Mouse (Mus musculus): ENCODE data around the gene Atg4b. TPM values are rescaled to one million over a fixed set of nuclear protein-coding genes. Genes with fewer than 3 reads are reported as not detected.
"Not testable (repeated sequence)": the region's sequence is repeated elsewhere in the genome, so short reads cannot be mapped to it uniquely, and the experiment has no call there.

Gene Atg4b
- polyA plus RNA-seq, 1 experiment from 2014 or later = 80.3 TPM

DNA sequence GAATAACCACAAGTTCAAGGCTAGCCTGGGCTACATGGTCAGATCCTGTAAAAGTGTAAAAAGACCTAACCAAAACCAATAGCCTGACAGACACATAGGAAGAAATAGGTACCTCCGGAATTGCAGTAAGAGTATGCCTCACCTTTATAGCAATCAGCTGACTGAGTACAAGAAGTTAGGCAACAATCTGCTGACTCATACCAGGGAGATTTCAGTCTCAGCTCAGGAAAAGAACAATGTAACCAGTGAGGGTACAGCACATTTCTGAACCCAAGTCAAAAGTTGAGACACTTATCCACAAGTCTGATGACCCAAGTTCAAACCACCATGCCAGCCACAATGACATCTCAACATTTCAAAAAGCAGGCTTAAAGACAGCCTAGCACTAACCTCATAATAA, 2.8 kb upstream of the Atg4b start:
- H3K9me3 ChIP-seq (ENCODE audit: control insufficient read depth, low read length) = no peaks in the 10 kb centered on the region
- no peak overlapping the region for H3K9ac ChIP-seq (ENCODE audit: low read length)
- H3K4me1 ChIP-seq (replicated peaks; ENCODE audit: control insufficient read depth, insufficient read depth, low read length) = peaks cover 5% of the 10 kb centered on the region
- no peak overlapping the region for H3K4me2 ChIP-seq (ENCODE audit: low read depth, low read length)
- H3K36me3 ChIP-seq (ENCODE audit: control insufficient read depth, insufficient read depth, low read length) = peaks cover 18% of the 10 kb centered on the region
- 88% methylated on average over 1 of the region's 1 CpGs for WGBS
- no peaks in the 10 kb centered on the region for H3K27me3 ChIP-seq (ENCODE audit: control insufficient read depth, insufficient read depth, low read depth, low read length)
- ATAC-seq (ENCODE audit: low read depth) = no peak
- H3K27ac ChIP-seq (ENCODE audit: low read length) = no peak overlapping the region
- H3K4me3 ChIP-seq (ENCODE audit: low read length) = no peak overlapping the region

DNA sequence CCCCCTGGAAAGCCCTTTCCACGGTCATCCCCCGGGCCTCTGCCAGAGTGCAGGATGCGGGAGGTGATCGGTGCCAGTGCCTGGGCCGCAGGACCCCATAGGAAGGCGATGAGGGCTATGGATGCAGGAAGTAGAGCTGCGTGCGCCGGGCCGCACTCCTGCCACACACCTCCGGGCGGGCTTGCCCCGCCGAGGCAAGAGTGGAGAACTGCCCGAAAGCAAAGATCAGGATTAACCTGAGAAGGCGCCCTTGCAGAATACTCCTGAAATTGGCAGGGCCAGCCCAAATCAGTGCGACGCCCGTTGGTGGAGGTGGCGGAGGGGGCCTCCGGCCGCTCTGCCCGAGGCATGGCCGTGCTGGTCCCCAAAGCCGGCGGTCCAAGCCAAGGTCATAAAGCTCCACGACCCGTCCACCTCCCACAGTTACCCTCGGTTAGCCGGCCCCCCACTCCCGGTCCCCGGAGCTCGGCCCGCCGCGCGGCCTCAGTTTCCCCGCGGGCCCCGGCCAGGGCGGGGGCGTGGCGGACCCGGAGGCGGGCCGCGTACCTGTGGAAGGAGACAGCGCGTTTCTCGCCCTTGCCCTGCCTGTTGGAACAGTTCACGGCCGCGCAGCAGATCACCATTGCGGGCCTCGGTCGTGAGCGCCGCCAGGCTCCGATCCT, 2.7 kb downstream of the Atg4b start:
- ATAC-seq (ENCODE audit: low read depth) = peak; percentile 39

DNA sequence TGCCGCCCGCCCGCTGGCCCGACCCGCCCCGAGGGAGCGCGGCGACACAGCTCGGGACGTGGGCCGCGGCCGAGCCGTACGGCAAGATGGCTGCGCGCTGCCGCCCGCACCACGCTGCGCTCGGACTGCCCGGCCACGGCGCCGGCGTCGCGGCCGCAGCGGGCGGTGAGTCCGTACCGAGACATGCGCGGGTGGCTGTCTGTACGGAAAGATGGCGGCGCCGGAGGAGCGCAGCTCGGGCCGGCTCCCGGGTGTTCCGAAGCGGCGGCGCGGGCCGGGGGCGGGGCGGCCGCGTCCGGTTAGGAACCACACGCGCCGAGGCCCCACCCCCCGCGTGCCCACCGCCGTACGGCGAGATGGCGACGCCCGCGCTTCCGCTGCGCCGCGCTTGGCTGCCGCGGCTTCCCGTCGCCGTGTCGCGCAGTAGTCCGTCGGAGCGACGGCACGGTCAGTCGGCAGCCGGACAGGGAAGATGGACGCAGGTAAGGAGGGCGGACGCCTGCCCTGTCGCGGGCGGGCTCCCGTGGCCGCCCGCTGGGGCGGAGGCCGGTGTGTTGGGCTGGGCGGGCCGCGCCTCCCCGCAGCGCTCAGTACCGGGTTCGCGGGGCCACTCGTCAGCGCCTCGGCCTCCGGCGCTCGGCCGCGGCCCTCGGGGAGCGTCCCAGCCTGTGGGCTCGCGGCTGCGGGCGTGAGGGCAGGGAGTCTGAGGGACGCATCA, 3.4 kb downstream of the Atg4b start, which contains the start of gene Thap4:
Gene Thap4 (minus strand): TSS at position 292 of the 718 bp plus-strand sequence.
- peak; percentile 94 for ATAC-seq (ENCODE audit: low read depth)
- Histone ChIP-seq H3K4me1 (replicated peaks; ENCODE audit: control insufficient read depth, insufficient read depth, low read length) (peaks cover 12% of the 10 kb centered on the region), H3K27ac (ENCODE audit: low read length) (peak within 1 kb of the TSS; percentile 94), H3K36me3 (ENCODE audit: control insufficient read depth, insufficient read depth, low read length) (peaks cover 6% of the 10 kb centered on the region), H3K9me3 (ENCODE audit: control insufficient read depth, low read length) (no peaks in the 10 kb centered on the region), H3K27me3 (ENCODE audit: control insufficient read depth, insufficient read depth, low read depth, low read length) (no peaks in the 10 kb centered on the region), H3K4me3 (ENCODE audit: low read length) (peak within 1 kb of the TSS; percentile 99), H3K4me2 (ENCODE audit: low read depth, low read length) (peak within 1 kb of the TSS; percentile 91), H3K9ac (ENCODE audit: low read length) (peak within 1 kb of the TSS; percentile 94)
- under 1% methylated on average over 69 of the region's 121 CpGs for WGBS

More for the DNA sequence above, 2.7 kb downstream of the Atg4b start:
- WGBS = under 1% methylated on average over 55 of the region's 59 CpGs
- H3K27me3 ChIP-seq (ENCODE audit: control insufficient read depth, insufficient read depth, low read depth, low read length) = no peaks in the 10 kb centered on the region
- H3K4me1 ChIP-seq (replicated peaks; ENCODE audit: control insufficient read depth, insufficient read depth, low read length) = peaks cover 12% of the 10 kb centered on the region
- peak overlapping the region; percentile 99 for H3K4me3 ChIP-seq (ENCODE audit: low read length)
- peaks cover 13% of the 10 kb centered on the region for H3K36me3 ChIP-seq (ENCODE audit: control insufficient read depth, insufficient read depth, low read length)
- peak overlapping the region; percentile 94 for H3K27ac ChIP-seq (ENCODE audit: low read length)
- H3K9ac ChIP-seq (ENCODE audit: low read length) = peak overlapping the region; percentile 94
- H3K9me3 ChIP-seq (ENCODE audit: control insufficient read depth, low read length) = no peaks in the 10 kb centered on the region
- H3K4me2 ChIP-seq (ENCODE audit: low read depth, low read length) = peak overlapping the region; percentile 91

DNA sequence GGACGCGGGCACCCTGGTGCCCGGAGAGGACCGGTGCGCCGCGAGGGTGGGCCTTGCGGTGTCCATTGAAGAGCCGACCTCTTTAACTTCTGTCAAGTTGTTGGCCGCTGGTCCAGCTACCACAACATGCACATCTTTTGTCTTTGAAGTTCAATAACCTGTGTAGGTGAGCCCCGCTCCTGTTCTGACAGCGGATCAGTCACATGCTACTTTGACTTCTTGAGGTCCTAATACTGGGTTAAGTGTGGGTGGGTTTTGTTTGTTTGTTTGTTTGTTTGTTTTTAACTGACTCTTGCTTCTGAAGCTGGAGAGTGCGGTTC, 4.0 kb downstream of the Atg4b start:
- Histone ChIP-seq H3K9me3 (ENCODE audit: control insufficient read depth, low read length) (no peaks in the 10 kb centered on the region), H3K27me3 (ENCODE audit: control insufficient read depth, insufficient read depth, low read depth, low read length) (no peaks in the 10 kb centered on the region), H3K4me2 (ENCODE audit: low read depth, low read length) (peak overlapping the region; percentile 72), H3K36me3 (ENCODE audit: control insufficient read depth, insufficient read depth, low read length) (peaks cover 4% of the 10 kb centered on the region), H3K9ac (ENCODE audit: low read length) (peak overlapping the region; percentile 94), H3K4me3 (ENCODE audit: low read length) (peak overlapping the region; percentile 99), H3K4me1 (replicated peaks; ENCODE audit: control insufficient read depth, insufficient read depth, low read length) (peaks cover 12% of the 10 kb centered on the region), H3K27ac (ENCODE audit: low read length) (peak overlapping the region; percentile 94)
- ATAC-seq (ENCODE audit: low read depth) = no peak
- WGBS = 0% methylated on average over 13 of the region's 13 CpGs

DNA sequence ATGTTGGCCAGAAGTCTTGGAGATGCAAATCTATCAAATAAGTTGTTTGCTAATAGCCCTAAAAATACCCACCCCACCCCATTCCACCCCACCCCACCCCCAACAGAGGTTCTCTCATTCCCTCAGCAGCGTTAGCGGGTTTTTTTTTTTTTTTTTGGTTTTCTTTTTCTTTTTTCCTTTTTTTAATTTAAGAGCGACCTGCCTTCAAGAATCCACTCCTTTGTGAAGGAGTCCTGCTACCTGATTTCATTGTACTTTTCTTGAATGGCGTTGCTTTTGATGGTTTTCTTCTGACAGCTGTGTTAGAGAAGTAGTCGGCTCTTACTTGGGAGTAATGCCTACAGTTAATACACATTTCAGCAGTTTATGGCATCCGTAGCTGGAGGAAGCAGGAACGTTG, 4.3 kb downstream of the Atg4b start:
- Histone ChIP-seq H3K36me3 (ENCODE audit: control insufficient read depth, insufficient read depth, low read length) (peaks cover under 1% of the 10 kb centered on the region), H3K27me3 (ENCODE audit: control insufficient read depth, insufficient read depth, low read depth, low read length) (no peaks in the 10 kb centered on the region), H3K27ac (ENCODE audit: low read length) (no peak overlapping the region), H3K9me3 (ENCODE audit: control insufficient read depth, low read length) (no peaks in the 10 kb centered on the region), H3K4me3 (ENCODE audit: low read length) (peak overlapping the region; percentile 99), H3K4me1 (replicated peaks; ENCODE audit: control insufficient read depth, insufficient read depth, low read length) (peaks cover 12% of the 10 kb centered on the region), H3K9ac (ENCODE audit: low read length) (peak overlapping the region; percentile 94), H3K4me2 (ENCODE audit: low read depth, low read length) (peak overlapping the region; percentile 72)
- ATAC-seq (ENCODE audit: low read depth) = no peak
- WGBS = 18% methylated on average over 7 of the region's 7 CpGs

DNA sequence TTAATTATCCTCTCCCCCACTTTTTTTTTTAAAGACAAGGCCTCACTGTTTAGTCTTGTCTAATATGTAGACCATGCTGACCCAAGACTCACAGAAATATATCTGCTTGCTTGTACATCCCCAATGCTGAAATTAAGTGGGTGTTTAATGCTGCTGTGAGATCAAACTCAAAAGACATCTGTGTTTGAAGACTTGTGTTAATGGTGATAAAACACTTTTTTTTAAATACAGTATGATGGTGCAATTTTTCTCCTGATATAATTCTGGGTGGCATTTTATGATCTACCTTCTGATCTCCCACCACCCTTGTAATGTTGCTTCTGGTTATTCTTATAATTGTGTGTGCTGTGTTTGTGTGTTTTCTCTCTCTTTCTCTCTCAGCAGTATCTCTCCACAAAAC, 4.9 kb downstream of the Atg4b start:
- H3K4me3 ChIP-seq (ENCODE audit: low read length) = no peak overlapping the region
- no peaks in the 10 kb centered on the region for H3K27me3 ChIP-seq (ENCODE audit: control insufficient read depth, insufficient read depth, low read depth, low read length)
- H3K9me3 ChIP-seq (ENCODE audit: control insufficient read depth, low read length) = no peaks in the 10 kb centered on the region
- no peak overlapping the region for H3K9ac ChIP-seq (ENCODE audit: low read length)
- peak overlapping the region; percentile 72; the same call in 1 of the 2 replicates for H3K4me2 ChIP-seq (ENCODE audit: low read depth, low read length)
- H3K4me1 ChIP-seq (replicated peaks; ENCODE audit: control insufficient read depth, insufficient read depth, low read length) = peaks cover 12% of the 10 kb centered on the region
- H3K27ac ChIP-seq (ENCODE audit: low read length) = no peak overlapping the region
- no peak for ATAC-seq (ENCODE audit: low read depth)
- H3K36me3 ChIP-seq (ENCODE audit: control insufficient read depth, insufficient read depth, low read length) = no peaks in the 10 kb centered on the region

DNA sequence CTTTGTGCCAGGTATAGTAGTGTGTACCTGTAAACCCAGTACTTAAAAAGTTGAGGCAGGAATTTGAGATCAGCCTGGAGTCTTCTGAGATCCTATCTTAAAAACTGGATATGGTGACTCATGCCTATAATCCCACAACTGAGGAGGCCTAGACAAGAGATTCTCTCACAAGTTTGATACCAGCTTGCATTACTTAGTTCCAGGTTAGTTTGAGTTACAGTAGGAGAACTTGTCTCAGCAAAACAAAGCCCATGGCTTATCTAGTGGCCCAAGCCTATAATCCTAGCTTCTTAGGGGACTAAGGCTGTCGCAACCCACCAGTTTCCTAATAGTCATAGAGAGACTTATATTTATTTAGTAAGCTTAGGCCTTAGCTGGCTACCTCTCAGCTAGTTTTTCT, 8.8 kb downstream of the Atg4b start:
- Histone ChIP-seq H3K27me3 (ENCODE audit: control insufficient read depth, insufficient read depth, low read depth, low read length) (no peaks in the 10 kb centered on the region), H3K27ac (ENCODE audit: low read length) (no peak overlapping the region), H3K4me1 (replicated peaks; ENCODE audit: control insufficient read depth, insufficient read depth, low read length) (peaks cover 5% of the 10 kb centered on the region), H3K36me3 (ENCODE audit: control insufficient read depth, insufficient read depth, low read length) (no peaks in the 10 kb centered on the region), H3K9ac (ENCODE audit: low read length) (no peak overlapping the region), H3K4me3 (ENCODE audit: low read length) (no peak overlapping the region), H3K4me2 (ENCODE audit: low read depth, low read length) (no peak overlapping the region), H3K9me3 (ENCODE audit: control insufficient read depth, low read length) (no peaks in the 10 kb centered on the region)
- no peak for ATAC-seq (ENCODE audit: low read depth)
- WGBS = 97% methylated on average over 1 of the region's 1 CpGs

DNA sequence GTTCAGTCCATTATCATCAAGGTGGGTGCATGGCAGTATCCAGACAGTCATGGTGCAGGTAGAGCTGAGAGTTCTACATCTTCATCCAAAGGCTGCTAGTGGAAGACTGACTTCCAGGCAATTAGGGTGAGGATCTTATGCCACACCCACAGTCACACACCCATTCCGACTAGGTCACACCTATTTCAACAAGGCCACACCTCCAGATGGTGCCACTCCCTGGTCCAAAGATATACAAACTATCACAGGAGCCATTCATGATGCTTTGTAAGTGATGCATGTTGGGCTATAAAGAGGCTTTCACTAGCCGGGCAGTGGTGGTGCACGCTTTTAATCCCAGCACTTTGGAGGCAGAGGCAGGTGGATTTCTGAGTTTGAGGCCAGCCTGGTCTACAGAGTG, 12.2 kb downstream of the Atg4b start:
- not testable (repeated sequence) for ATAC-seq (ENCODE audit: low read depth); H3K27ac ChIP-seq (ENCODE audit: low read length); H3K9me3 ChIP-seq (ENCODE audit: control insufficient read depth, low read length); H3K4me1 ChIP-seq (replicated peaks; ENCODE audit: control insufficient read depth, insufficient read depth, low read length); H3K4me3 ChIP-seq (ENCODE audit: low read length); H3K36me3 ChIP-seq (ENCODE audit: control insufficient read depth, insufficient read depth, low read length); H3K4me2 ChIP-seq (ENCODE audit: low read depth, low read length); H3K9ac ChIP-seq (ENCODE audit: low read length); H3K27me3 ChIP-seq (ENCODE audit: control insufficient read depth, insufficient read depth, low read depth, low read length)
- WGBS = 86% methylated on average over 3 of the region's 3 CpGs

DNA sequence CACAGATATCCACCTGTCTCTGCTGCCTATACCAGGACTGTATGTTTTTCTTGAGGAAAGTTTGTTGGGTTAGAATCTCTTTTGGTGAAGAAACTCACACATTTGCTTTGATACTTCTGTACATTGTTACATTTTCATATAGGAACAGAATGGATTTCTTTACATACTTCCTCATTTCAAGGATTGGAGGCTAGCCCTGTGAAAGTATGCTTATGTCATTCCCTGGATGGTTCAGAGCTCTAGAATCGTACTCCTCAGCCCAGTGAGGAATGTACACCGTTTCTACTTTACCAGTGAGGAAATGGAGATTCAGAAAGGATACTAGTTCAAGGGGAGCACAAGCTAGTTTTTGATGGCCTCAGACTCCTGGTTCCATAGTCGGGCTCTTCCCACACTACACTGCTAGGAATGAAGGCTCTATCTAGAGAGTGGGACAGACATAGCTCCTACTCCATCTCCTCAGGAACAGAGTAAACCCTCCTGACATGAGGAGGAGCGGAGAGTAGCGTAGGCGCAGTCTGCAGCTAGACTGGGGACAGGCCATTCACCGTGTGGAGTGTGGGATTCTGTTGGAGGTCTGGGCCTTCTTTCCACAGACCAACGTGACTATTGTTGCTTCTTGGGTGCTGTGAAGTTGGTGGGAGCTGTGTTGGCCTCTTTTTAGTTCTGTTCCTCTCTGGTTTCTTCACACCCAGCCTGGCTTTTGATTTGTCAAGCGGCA, 13.7 kb downstream of the Atg4b start:
- H3K9me3 ChIP-seq (ENCODE audit: control insufficient read depth, low read length) = no peaks in the 10 kb centered on the region
- H3K36me3 ChIP-seq (ENCODE audit: control insufficient read depth, insufficient read depth, low read length) = peaks cover 6% of the 10 kb centered on the region; the same call in 1 of the 2 replicates
- ATAC-seq (ENCODE audit: low read depth) = no peak
- no peak overlapping the region for H3K27ac ChIP-seq (ENCODE audit: low read length)
- H3K9ac ChIP-seq (ENCODE audit: low read length) = no peak overlapping the region; the same call in 1 of the 2 replicates
- WGBS = 89% methylated on average over 9 of the region's 9 CpGs
- no peak overlapping the region for H3K4me3 ChIP-seq (ENCODE audit: low read length)
- H3K4me1 ChIP-seq (replicated peaks; ENCODE audit: control insufficient read depth, insufficient read depth, low read length) = no peaks in the 10 kb centered on the region
- H3K4me2 ChIP-seq (ENCODE audit: low read depth, low read length) = no peak overlapping the region
- H3K27me3 ChIP-seq (ENCODE audit: control insufficient read depth, insufficient read depth, low read depth, low read length) = no peaks in the 10 kb centered on the region
